Mouse (Mus musculus) midbrain, embryonic 11.5 days (tissue): ENCODE data around the gene Fads3. TPM values are rescaled to one million over a fixed set of nuclear protein-coding genes. Genes with fewer than 3 reads are reported as not detected.

Source experiments
- ATAC-seq: fragments of 200-750 bp; cut with Nextera tagmentation; 2 replicates; pipeline ENCODE4 v1.8.0; 2017; ENCODE audit warnings: moderate TSS enrichment, moderate library complexity; ENCODE audit not compliant: low FRiP score
- DNase-seq: peaks from one replicate; pipeline ENCODE4 v3.0.0; 2015; ENCODE audit warnings: low spot score; ENCODE audit errors: missing footprints
- H3K27ac ChIP-seq: fragments of 300-500 bp; sonication (generic); 2 replicates; pipeline ENCODE4 v1.5.1; 2014; ENCODE audit warnings: low read depth, low read length
- H3K27me3 ChIP-seq: fragments of 300-500 bp; sonication (generic); 2 replicates; pipeline ENCODE4 v1.6.1; 2014; ENCODE audit warnings: mild to moderate bottlenecking, low read length, moderate library complexity, mixed read lengths; ENCODE audit not compliant: control insufficient read depth, insufficient read depth
- H3K36me3 ChIP-seq: fragments of 300-500 bp; sonication (generic); 2 replicates; pipeline ENCODE4 v1.6.1; 2014; ENCODE audit warnings: mild to moderate bottlenecking, low read length, moderate library complexity, mixed read lengths; ENCODE audit not compliant: control insufficient read depth, insufficient read depth
- H3K4me1 ChIP-seq: fragments of 300-500 bp; sonication (generic); 2 replicates; pipeline ENCODE4 v1.6.1; 2014; ENCODE audit warnings: low read length; ENCODE audit not compliant: control insufficient read depth, insufficient read depth
- H3K4me2 ChIP-seq: fragments of 300-500 bp; sonication (generic); 2 replicates; pipeline ENCODE4 v1.6.1; 2014; ENCODE audit warnings: mild to moderate bottlenecking, moderate library complexity
- H3K4me3 ChIP-seq: fragments of 300-500 bp; sonication (generic); 2 replicates; pipeline ENCODE4 v1.5.1; 2014; ENCODE audit warnings: low read depth, low read length
- H3K9ac ChIP-seq: fragments of 300-500 bp; sonication (generic); 2 replicates; pipeline ENCODE4 v1.6.1; 2014; ENCODE audit warnings: low read length
- H3K9me3 ChIP-seq: fragments of 300-500 bp; sonication (generic); 2 replicates; pipeline ENCODE4 v1.6.1; 2016; ENCODE audit warnings: low read length; ENCODE audit not compliant: control insufficient read depth
- WGBS: fragments of 180-500 bp; shearing (Covaris S2); extraction: QIAGEN DNeasy Blood & Tissue Kit; methylation state at CpG from one replicate; pipeline ENCODE4 v1.1.7; 2014; 5-methylcytosine and 5-hydroxymethylcytosine counted together
- polyA plus RNA-seq: library from polyadenylated mRNA; unstranded; fragments of >200 nt; fragmentation: Nextera tagmentation; extraction: Ambion mirVana; gene quantifications from 2 replicates; pipeline ENCODE4 v1.2.1, GENCODE M21; 2014

The Fads3 gene
- polyA plus RNA-seq, 1 experiment from 2014 or later, result 5.0 TPM

DNA sequence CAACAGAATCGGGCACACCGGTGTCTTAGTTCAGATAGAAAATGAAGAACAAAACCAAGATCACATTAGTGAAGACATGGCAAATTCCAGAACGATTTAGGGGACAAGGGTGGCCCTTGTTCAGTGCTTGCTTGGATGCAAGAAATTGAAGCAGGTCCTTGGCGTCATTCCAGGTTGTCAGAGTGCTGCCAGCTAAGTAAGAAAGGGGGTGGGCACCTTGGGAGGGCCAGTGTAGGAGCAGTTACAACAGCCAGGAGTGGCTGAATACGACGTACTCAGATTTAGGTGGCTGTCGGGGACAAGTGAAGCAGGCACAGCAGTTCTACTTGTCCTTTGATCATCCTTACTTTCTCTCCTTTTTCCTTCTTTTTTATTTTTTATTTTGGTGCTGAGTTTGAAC, 26.3 kb downstream of the Fads3 start:
- Histone ChIP-seq H3K9me3 (no peaks in the 10 kb centered on the region), H3K4me1 (no peaks in the 10 kb centered on the region), H3K27ac (no peak overlapping the region), H3K4me3 (no peak overlapping the region), H3K27me3 (no peaks in the 10 kb centered on the region), H3K4me2 (no peak overlapping the region), H3K36me3 (peaks cover 69% of the 10 kb centered on the region), H3K9ac (no peak overlapping the region)
- DNase-seq (no peak), ATAC-seq (no peak)
- 90% methylated on average over 7 of the region's 7 CpGs for WGBS

DNA sequence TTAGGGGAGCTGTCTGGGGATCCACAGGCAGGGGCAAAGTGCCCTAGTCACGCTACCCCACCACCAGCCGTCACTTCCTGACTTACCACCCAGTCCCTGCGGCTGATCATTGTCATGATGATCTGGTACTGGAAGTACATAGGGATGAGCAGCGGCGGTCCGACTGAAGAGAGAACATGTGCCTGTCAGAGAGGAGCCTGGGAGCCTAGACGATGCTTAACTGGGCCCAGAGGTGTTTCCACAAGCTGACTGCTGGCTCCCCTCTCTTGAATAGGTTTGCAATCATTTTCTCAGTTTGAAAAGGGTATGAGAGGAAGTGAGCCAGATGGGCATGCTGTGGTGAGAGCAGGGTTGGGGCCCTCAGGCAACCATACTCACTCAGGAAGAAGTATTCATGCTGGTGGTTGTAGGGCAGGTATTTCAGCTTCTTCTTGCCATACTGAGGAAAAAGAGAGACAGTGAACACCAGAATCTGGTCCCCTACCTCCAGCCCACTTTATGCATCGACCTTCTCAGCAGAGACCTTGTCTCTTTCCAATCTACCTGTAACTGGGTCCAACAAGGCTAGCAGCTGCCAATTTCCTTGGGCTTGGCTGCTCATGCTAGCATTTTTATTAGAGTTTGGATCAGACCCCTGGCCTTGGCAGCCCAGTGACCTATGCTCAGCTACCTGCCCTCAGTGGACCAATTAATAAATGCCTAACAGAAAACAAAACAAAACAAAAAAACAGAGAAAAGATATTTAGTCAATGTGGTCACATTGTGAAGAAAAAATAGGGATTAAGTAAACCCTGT, 29.0 kb downstream of the Fads3 start:
- Histone ChIP-seq H3K4me2 (no peak overlapping the region), H3K4me1 (no peaks in the 10 kb centered on the region), H3K36me3 (peaks cover 69% of the 10 kb centered on the region), H3K27ac (no peak overlapping the region), H3K9me3 (no peaks in the 10 kb centered on the region), H3K4me3 (no peak overlapping the region), H3K9ac (no peak overlapping the region), H3K27me3 (no peaks in the 10 kb centered on the region)
- ATAC-seq (no peak), DNase-seq (no peak)
- WGBS, result 96% methylated on average over 8 of the region's 8 CpGs

DNA sequence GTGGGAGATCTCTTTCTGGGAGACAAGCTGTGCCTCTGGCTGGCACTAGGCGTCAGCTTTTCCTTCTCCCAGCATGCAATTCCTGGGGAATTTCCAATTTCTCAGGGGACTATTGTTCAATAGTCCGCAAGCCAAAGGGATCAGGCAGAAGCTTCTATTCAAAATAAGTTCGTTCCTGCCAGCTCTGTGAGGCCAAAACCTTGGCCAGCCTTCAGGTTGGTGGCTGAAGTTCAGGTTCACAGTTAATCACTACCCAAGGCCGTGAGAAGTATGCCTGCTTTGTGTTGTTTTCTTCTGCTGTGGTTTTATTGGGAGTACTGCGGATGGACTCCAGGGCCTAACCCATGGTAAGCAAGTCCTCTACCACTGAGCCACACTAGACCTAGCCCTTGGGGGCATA, 29.8 kb downstream of the Fads3 start:
- Histone ChIP-seq H3K4me3 (no peak overlapping the region), H3K4me1 (no peaks in the 10 kb centered on the region), H3K36me3 (peaks cover 70% of the 10 kb centered on the region), H3K27ac (no peak overlapping the region), H3K4me2 (no peak overlapping the region), H3K27me3 (no peaks in the 10 kb centered on the region), H3K9me3 (no peaks in the 10 kb centered on the region), H3K9ac (no peak overlapping the region)
- ATAC-seq (no peak), DNase-seq (no peak)
- 89% methylated on average over 5 of the region's 5 CpGs for WGBS

DNA sequence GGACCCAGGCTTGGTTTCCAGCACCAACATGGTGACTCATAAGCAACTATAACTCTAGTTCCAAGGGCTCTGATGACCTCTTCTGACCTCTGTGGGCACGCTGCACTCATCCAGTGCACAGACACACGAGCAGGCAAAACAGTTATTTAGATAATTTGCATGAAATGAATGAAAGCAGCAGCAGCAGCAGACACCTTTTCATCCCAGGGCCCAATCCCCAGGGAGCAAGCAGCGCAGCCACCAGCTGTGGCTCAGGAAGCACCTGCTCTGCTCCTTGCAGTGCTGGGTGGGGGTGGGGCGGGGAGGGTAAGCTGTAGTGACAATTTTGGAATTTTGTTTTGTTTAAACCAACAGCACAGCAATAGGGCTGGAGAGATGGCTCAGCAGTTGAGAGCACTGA, 30.5 kb downstream of the Fads3 start:
- ATAC-seq, result peak; percentile 45; the same call in 1 of the 2 replicates

DNA sequence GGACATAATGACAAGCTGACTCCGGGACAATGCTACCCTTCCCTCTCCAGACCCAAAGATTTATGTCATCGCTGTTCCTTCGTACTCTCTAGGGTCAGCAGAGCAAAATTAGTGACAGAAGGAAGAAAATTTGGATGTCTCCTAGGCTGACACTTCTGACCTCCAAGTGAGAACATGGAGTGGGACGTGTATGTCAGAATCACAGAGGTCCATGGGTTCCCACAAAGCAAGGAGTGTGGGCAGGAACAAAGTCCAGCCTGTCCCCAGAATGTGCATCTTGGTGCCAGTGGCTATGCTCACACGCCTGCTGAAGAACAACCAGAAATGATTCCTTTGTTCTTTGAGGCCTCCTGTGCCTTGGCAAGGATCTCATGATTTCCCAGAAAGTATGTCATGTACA, 31.8 kb downstream of the Fads3 start:
- no peak overlapping the region for H3K9ac ChIP-seq
- no peak for DNase-seq
- no peaks in the 10 kb centered on the region for H3K27me3 ChIP-seq
- ATAC-seq, result no peak
- H3K4me1 ChIP-seq, result no peaks in the 10 kb centered on the region
- no peaks in the 10 kb centered on the region for H3K9me3 ChIP-seq
- H3K4me3 ChIP-seq, result no peak overlapping the region
- H3K36me3 ChIP-seq, result peaks cover 75% of the 10 kb centered on the region
- WGBS, result 97% methylated on average over 5 of the region's 5 CpGs
- H3K27ac ChIP-seq, result no peak overlapping the region
- no peak overlapping the region for H3K4me2 ChIP-seq

More for the DNA sequence above, 30.5 kb downstream of the Fads3 start:
- Histone ChIP-seq H3K4me2 (no peak overlapping the region), H3K27ac (no peak overlapping the region), H3K9ac (no peak overlapping the region), H3K27me3 (no peaks in the 10 kb centered on the region), H3K4me3 (no peak overlapping the region), H3K36me3 (peaks cover 70% of the 10 kb centered on the region), H3K9me3 (no peaks in the 10 kb centered on the region), H3K4me1 (no peaks in the 10 kb centered on the region)
- 68% methylated on average over 4 of the region's 4 CpGs for whole genome bisulfite sequencing
- no peak for DNase-seq

DNA sequence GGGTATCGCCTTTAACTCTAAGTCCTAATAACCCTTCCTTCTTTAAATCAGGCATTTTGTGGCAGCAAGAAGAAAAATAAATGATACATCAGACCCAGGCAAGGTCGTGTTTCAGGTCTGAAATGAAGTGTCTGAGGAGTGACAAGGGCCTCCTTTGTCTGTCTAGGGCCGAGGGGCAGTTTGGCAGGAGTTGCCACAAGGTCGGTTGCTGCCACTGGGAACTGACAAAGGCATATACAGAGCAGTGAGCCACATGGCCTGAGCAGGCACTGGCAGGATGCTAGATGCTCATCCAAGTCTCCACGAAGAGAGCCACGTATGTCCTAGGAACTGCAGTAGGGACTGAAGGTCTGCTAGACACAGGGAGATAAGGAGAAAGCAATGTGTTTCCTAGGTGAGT, 37.0 kb downstream of the Fads3 start:
- DNase-seq (no peak), ATAC-seq (no peak)
- no peak overlapping the region for H3K4me3 ChIP-seq
- H3K9ac ChIP-seq, result no peak overlapping the region
- H3K27ac ChIP-seq, result no peak overlapping the region
- H3K27me3 ChIP-seq, result no peaks in the 10 kb centered on the region
- WGBS, result 86% methylated on average over 6 of the region's 6 CpGs
- H3K9me3 ChIP-seq, result no peaks in the 10 kb centered on the region
- H3K4me1 ChIP-seq, result no peaks in the 10 kb centered on the region
- H3K4me2 ChIP-seq, result no peak overlapping the region
- peaks cover 80% of the 10 kb centered on the region for H3K36me3 ChIP-seq

DNA sequence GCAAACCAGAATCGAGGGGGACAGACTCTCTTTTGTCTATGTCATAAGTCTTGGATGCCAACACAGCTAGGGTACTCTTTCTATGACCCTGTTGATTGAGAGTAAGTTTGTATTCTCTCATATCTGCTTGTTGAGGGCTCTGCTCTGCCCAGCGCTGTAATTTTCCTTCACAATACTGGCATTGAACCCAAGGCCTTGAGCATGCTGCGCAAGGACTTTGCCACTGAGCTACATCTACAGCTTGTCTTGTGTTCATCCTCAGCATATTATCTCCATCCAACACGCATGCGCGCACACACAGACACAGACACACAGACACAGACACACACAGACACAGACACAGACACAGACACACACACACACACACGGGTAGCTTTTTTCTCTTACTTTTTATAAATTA, 39.0 kb downstream of the Fads3 start:
- no peak overlapping the region for H3K4me3 ChIP-seq
- DNase-seq (no peak), ATAC-seq (no peak)
- no peak overlapping the region for H3K27ac ChIP-seq
- H3K27me3 ChIP-seq, result no peaks in the 10 kb centered on the region
- peaks cover 66% of the 10 kb centered on the region for H3K36me3 ChIP-seq
- H3K4me1 ChIP-seq, result no peaks in the 10 kb centered on the region
- no peaks in the 10 kb centered on the region for H3K9me3 ChIP-seq
- H3K4me2 ChIP-seq, result no peak overlapping the region
- WGBS, result 95% methylated on average over 7 of the region's 7 CpGs
- H3K9ac ChIP-seq, result no peak overlapping the region

DNA sequence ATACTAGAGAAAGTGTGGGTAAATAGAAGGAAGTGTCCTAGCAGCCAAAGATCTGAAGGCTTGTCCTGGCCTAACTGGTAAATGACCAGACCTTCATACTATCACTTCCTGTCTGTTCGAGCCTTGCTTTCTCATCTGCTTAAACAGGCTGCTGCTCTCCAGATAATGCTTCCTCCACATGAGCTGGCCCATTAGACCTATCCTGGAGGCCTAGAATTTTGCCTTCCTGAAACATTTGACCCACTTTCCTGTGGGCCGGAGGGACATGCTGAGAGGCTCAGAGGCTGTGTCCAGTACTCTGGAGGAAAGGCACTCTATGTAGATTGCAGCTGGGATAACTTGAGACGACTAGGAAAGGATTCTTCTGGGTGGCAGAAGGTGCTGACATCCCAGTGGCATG, 40.7 kb downstream of the Fads3 start:
- Histone ChIP-seq H3K9ac (no peak overlapping the region), H3K4me3 (no peak overlapping the region), H3K27me3 (no peaks in the 10 kb centered on the region), H3K27ac (no peak overlapping the region), H3K9me3 (no peaks in the 10 kb centered on the region), H3K4me2 (no peak overlapping the region), H3K4me1 (no peaks in the 10 kb centered on the region), H3K36me3 (peaks cover 66% of the 10 kb centered on the region)
- WGBS, result 86% methylated on average over 3 of the region's 3 CpGs
- ATAC-seq (no peak), DNase-seq (no peak)

DNA sequence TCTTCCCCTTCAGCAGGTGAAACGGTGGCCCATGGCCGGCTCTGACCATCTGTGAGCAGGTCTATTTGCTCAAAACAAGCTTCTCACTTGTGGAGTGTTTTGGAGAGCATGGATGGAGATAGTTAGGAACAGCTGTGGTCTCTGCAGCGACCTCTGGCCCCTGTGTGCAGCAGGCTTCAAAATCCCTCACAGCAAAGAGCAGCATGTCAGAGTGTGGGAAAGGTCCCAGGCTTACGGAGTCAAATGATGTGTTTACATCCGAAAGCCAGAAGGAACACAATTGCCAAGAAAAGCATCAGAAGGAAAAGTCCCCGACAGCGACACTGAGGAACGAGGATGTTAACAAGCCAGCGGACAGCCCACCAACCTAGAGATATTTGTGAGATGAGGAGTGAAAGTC, 44.1 kb downstream of the Fads3 start:
- Histone ChIP-seq H3K9ac (no peak overlapping the region), H3K9me3 (no peaks in the 10 kb centered on the region), H3K27me3 (no peaks in the 10 kb centered on the region), H3K36me3 (peaks cover 60% of the 10 kb centered on the region), H3K4me1 (no peaks in the 10 kb centered on the region), H3K4me2 (no peak overlapping the region), H3K27ac (no peak overlapping the region), H3K4me3 (no peak overlapping the region)
- DNase-seq (no peak), ATAC-seq (no peak)
- 89% methylated on average over 9 of the region's 9 CpGs for WGBS
